Mouse (Mus musculus): ENCODE data around the gene Bend4. TPM values are rescaled to one million over a fixed set of nuclear protein-coding genes. Genes with fewer than 3 reads are reported as not detected.

Gene Bend4
- 10 to 100 TPM; 10.3 to 11.1 TPM for total RNA-seq (2021)

- DNase-seq, result peak; percentile 81 to 82
Measured at GRCm38 (mm10) chr5:67427443-67428360, at the start of gene Bend4. Gene Bend4 (minus strand): TSS chr5:67428310.

GRCm38 (mm10) chr5:67473723-67474122 is 45.6 kb upstream of the Bend4 start:
- DNase-seq, result peak in 1 of 2 experiments; percentile 4

- no peak for DNase-seq
Measured at GRCm38 (mm10) chr5:67473094-67473493, 45.0 kb upstream of the Bend4 start.

GRCm38 (mm10) chr5:67466866-67467530 is 38.9 kb upstream of the Bend4 start:
- peak; percentile 19 to 29 for DNase-seq

- no peak for DNase-seq
Measured at GRCm38 (mm10) chr5:67464899-67465298, 36.8 kb upstream of the Bend4 start.

- no peak for DNase-seq
Measured at GRCm38 (mm10) chr5:67463636-67464035, 35.5 kb upstream of the Bend4 start.

- no peak for DNase-seq
Measured at GRCm38 (mm10) chr5:67462331-67462730, 34.2 kb upstream of the Bend4 start.

- DNase-seq, result no peak
Measured at GRCm38 (mm10) chr5:67456841-67457240, 28.7 kb upstream of the Bend4 start.

GRCm38 (mm10) chr5:67454282-67454681 is 26.2 kb upstream of the Bend4 start:
- no peak for DNase-seq

- no peak for DNase-seq
Measured at GRCm38 (mm10) chr5:67449957-67450630, 22.0 kb upstream of the Bend4 start.

GRCm38 (mm10) chr5:67446526-67446925 is 18.4 kb upstream of the Bend4 start:
- no peak for DNase-seq

GRCm38 (mm10) chr5:67444217-67445050 is 16.3 kb upstream of the Bend4 start:
- DNase-seq, result no peak

- no peak for DNase-seq
Measured at GRCm38 (mm10) chr5:67442813-67443450, 14.8 kb upstream of the Bend4 start.

- DNase-seq, result no peak
Measured at GRCm38 (mm10) chr5:67440563-67440962, 12.5 kb upstream of the Bend4 start.

- DNase-seq, result no peak
Measured at GRCm38 (mm10) chr5:67437403-67437802, 9.3 kb upstream of the Bend4 start.

- DNase-seq, result peak; percentile 3 to 8
Measured at GRCm38 (mm10) chr5:67426478-67427442, 1.4 kb downstream of the Bend4 start.

GRCm38 (mm10) chr5:67426011-67426410 is 2.1 kb downstream of the Bend4 start:
- no peak for DNase-seq

GRCm38 (mm10) chr5:67424636-67425035 is 3.5 kb downstream of the Bend4 start:
- no peak for DNase-seq

- no peak for DNase-seq
Measured at GRCm38 (mm10) chr5:67423963-67424362, 4.1 kb downstream of the Bend4 start.

GRCm38 (mm10) chr5:67423326-67423725 is 4.8 kb downstream of the Bend4 start:
- no peak for DNase-seq

Measured in layer of hippocampus, postnatal 36 days (tissue).